Mouse (Mus musculus) lung, embryonic 16.5 days (tissue): ENCODE measurements around the gene Gmds. TPM values are rescaled to one million over a fixed set of nuclear protein-coding genes. Genes with fewer than 3 reads are reported as not detected.

Experiments used
- ATAC-seq: fragments of 200-750 bp; cut with Nextera tagmentation; 2 replicates; pipeline ENCODE4 v1.8.0; 2017; ENCODE audit warnings: low read depth, mild to moderate bottlenecking, moderate library complexity
- H3K27ac ChIP-seq: fragments of 300-500 bp; sonication (generic); 2 replicates; pipeline ENCODE4 v1.5.1; 2014; ENCODE audit warnings: mild to moderate bottlenecking, control low read depth, low read length
- H3K27me3 ChIP-seq: fragments of 300-500 bp; sonication (generic); 2 replicates; pipeline ENCODE4 v1.6.1; 2014; ENCODE audit warnings: low read depth, low read length, mixed read lengths; ENCODE audit not compliant: control insufficient read depth, insufficient read depth
- H3K36me3 ChIP-seq: fragments of 300-500 bp; sonication (generic); 2 replicates; pipeline ENCODE4 v1.6.1; 2014; ENCODE audit warnings: low read length; ENCODE audit not compliant: control insufficient read depth, insufficient read depth
- H3K4me1 ChIP-seq: fragments of 300-500 bp; sonication (generic); replicated peaks from 2 replicates; pipeline ENCODE4 v1.6.1; 2014; ENCODE audit warnings: low read length, mixed read lengths; ENCODE audit not compliant: control insufficient read depth, insufficient read depth
- H3K4me2 ChIP-seq: fragments of 300-500 bp; sonication (generic); 2 replicates; pipeline ENCODE4 v1.6.1; 2014; ENCODE audit warnings: low read depth, low read length, control low read depth
- H3K4me3 ChIP-seq: fragments of 300-500 bp; sonication (generic); 2 replicates; pipeline ENCODE4 v1.5.1; 2014; ENCODE audit warnings: mild to moderate bottlenecking, low read length, control low read depth
- H3K9ac ChIP-seq: fragments of 300-500 bp; sonication (generic); 2 replicates; pipeline ENCODE4 v1.6.1; 2014; ENCODE audit warnings: low read length, control low read depth
- H3K9me3 ChIP-seq: fragments of 300-500 bp; sonication (generic); 2 replicates; pipeline ENCODE4 v1.6.1; 2016; ENCODE audit warnings: low read length; ENCODE audit not compliant: control insufficient read depth
- WGBS: fragments of 180-500 bp; shearing (Covaris S2); extraction: QIAGEN DNeasy Blood & Tissue Kit; methylation state at CpG from one replicate; pipeline ENCODE4 v1.1.7; 2014; 5-methylcytosine and 5-hydroxymethylcytosine counted together
- polyA plus RNA-seq: library from polyadenylated mRNA; unstranded; fragments of >200 nt; fragmentation: Nextera tagmentation; extraction: Ambion mirVana; gene quantifications from 2 replicates; pipeline ENCODE4 v1.2.1, GENCODE M21; 2015

Gene Gmds
- polyA plus RNA-seq, 1 experiment from 2014 or later, result 20.8 TPM

- ATAC-seq, result no peak
- Histone ChIP-seq H3K4me2 (no peak overlapping the region), H3K4me3 (no peak overlapping the region)
These were observed 104.5 kb downstream of the Gmds start for GRCm38 (mm10) chr13:32234019-32234418.

DNA sequence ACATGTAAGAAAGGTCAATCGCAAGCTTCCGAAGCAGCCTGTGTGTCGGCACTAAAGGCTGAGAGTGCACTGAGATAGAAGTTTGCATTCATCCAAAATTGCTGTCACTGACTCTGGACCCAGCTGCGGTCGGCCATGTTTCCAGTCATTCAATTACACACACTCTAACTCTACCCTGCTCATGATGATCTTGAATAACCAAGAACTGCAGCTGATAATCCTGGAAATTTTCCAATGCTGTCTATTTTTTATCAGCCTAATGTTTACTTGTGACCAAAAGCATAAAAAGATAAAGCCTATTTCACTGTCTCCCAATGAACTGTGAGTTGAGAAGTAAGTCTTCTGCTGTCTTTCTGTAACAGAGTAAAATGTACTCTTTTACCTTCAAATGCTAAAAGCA, 106.1 kb downstream of the Gmds start:
- no peaks in the 10 kb centered on the region; the same call in 1 of the 2 replicates for H3K27me3 ChIP-seq
- H3K9ac ChIP-seq, result no peak overlapping the region
- WGBS, result 56% methylated on average over 5 of the region's 5 CpGs
- peak; percentile 73 for ATAC-seq
- H3K4me1 ChIP-seq, result no peaks in the 10 kb centered on the region; the same call in 1 of the 2 replicates
- H3K4me2 ChIP-seq, result no peak overlapping the region
- no peak overlapping the region for H3K27ac ChIP-seq
- H3K36me3 ChIP-seq, result no peaks in the 10 kb centered on the region
- H3K9me3 ChIP-seq, result no peaks in the 10 kb centered on the region
- H3K4me3 ChIP-seq, result no peak overlapping the region

More at GRCm38 (mm10) chr13:32234019-32234418, 104.5 kb downstream of the Gmds start:
- Histone ChIP-seq H3K9me3 (no peaks in the 10 kb centered on the region), H3K27me3 (no peaks in the 10 kb centered on the region; the same call in 1 of the 2 replicates), H3K9ac (no peak overlapping the region), H3K36me3 (no peaks in the 10 kb centered on the region), H3K27ac (no peak overlapping the region), H3K4me1 (no peaks in the 10 kb centered on the region; the same call in 1 of the 2 replicates)
- WGBS, result 48% methylated on average over 9 of the region's 9 CpGs

DNA sequence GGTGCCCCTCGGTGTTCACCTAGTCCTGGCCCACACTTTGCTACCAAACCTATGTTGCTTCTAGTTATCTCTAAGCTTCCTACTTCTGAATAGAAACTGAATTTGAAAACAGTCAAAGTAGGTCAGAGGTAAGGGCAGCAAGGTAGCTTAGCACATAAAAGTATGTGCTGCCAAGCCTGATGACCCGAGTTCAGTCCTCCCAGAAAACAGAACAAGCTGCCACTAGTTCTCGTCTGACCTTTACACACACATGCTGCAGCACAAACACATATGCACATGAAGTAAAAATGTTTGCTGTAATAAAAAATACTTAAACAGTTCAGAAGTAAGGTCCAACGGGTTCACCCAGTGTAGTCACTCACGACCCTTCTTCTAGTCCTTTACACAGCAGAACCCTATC, 106.6 kb downstream of the Gmds start:
- ATAC-seq, result no peak
- Histone ChIP-seq H3K4me2 (no peak overlapping the region), H3K9me3 (no peaks in the 10 kb centered on the region), H3K27ac (no peak overlapping the region), H3K27me3 (no peaks in the 10 kb centered on the region; the same call in 1 of the 2 replicates), H3K4me3 (no peak overlapping the region), H3K4me1 (no peaks in the 10 kb centered on the region; the same call in 1 of the 2 replicates), H3K9ac (no peak overlapping the region), H3K36me3 (no peaks in the 10 kb centered on the region)
- whole genome bisulfite sequencing, result 69% methylated on average over 5 of the region's 5 CpGs

- no peaks in the 10 kb centered on the region; the same call in none of the 2 replicates for H3K27me3 ChIP-seq
- H3K9ac ChIP-seq, result no peak overlapping the region
- WGBS, result 71% methylated on average over 6 of the region's 6 CpGs
- no peak overlapping the region for H3K4me3 ChIP-seq
- H3K36me3 ChIP-seq, result no peaks in the 10 kb centered on the region
- H3K27ac ChIP-seq, result no peak overlapping the region
- ATAC-seq, result no peak
- no peaks in the 10 kb centered on the region; the same call in 1 of the 2 replicates for H3K4me1 ChIP-seq
- H3K9me3 ChIP-seq, result no peaks in the 10 kb centered on the region
- H3K4me2 ChIP-seq, result no peak overlapping the region
These were observed 110.5 kb downstream of the Gmds start for GRCm38 (mm10) chr13:32227874-32228562.

DNA sequence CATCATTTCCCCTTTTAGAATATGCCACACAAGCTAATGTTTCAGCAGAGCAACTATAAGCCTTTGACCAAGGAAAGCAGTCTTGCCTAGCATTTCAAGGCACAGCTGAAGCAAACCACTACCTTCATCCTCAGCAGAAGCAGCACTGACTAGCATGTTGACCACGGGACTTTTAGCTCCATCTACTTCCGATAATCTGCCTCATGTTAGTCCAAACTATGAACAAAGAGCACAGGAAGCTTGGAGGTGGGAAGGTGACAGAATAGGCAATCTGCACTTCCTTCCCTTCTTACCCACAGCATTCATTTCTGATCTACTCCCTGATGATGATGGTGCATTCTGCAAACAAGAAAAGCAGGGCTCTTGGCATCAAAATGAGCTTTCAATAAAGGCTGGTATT, 120.9 kb downstream of the Gmds start:
- H3K27ac ChIP-seq, result no peak overlapping the region
- ATAC-seq, result no peak
- no peak overlapping the region for H3K9ac ChIP-seq
- 58% methylated on average over 2 of the region's 2 CpGs for WGBS
- no peak overlapping the region for H3K4me2 ChIP-seq
- no peaks in the 10 kb centered on the region for H3K4me1 ChIP-seq
- H3K4me3 ChIP-seq, result no peak overlapping the region
- no peaks in the 10 kb centered on the region for H3K36me3 ChIP-seq
- peaks cover 11% of the 10 kb centered on the region for H3K27me3 ChIP-seq
- no peaks in the 10 kb centered on the region for H3K9me3 ChIP-seq

DNA sequence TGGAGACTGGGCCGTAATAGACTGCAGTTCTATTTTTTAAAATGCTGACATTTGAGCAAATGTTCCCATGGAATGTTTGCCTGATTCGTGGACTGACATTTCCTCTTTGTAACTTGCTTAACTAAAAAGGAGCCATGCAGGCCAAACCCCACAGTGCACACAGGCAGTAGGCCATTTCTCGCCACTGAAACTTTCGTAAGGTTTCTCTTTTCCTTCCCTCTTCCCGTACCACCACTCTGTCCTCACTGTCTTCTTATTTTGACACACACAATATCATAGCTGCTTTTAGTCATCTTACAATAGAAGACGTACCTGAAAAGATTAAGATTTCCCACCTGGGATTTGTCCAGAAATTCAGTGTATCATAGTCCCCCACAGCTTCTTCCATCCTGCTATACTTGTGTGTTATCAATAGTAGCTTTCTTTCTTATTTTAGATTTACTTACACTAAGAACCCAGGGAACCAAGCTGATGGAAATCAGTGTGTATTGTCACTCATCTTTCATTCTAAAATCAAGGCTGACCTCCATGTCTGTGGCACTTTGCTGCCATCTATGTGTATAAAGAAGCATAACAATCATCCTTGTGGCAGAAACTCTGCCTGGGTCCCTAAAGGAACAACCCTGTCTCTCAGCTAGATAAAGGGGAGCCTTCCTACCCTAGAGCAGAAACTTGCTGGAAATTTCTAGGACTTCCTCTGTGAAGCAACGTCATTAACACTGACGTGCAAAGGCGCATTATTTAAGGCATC, 124.7 kb downstream of the Gmds start:
- no peaks in the 10 kb centered on the region for H3K9me3 ChIP-seq
- H3K27ac ChIP-seq, result no peak overlapping the region
- no peak for ATAC-seq
- H3K4me3 ChIP-seq, result no peak overlapping the region
- no peak overlapping the region for H3K4me2 ChIP-seq
- no peak overlapping the region for H3K9ac ChIP-seq
- 49% methylated on average over 9 of the region's 9 CpGs for WGBS
- H3K4me1 ChIP-seq, result no peaks in the 10 kb centered on the region
- H3K27me3 ChIP-seq, result peaks cover 11% of the 10 kb centered on the region
- no peaks in the 10 kb centered on the region for H3K36me3 ChIP-seq

GRCm38 (mm10) chr13:32212125-32212524, 126.4 kb downstream of the Gmds start:
- H3K4me3 ChIP-seq, result no peak overlapping the region
- H3K4me2 ChIP-seq, result no peak overlapping the region
- H3K4me1 ChIP-seq, result no peaks in the 10 kb centered on the region
- no peaks in the 10 kb centered on the region for H3K9me3 ChIP-seq
- H3K27me3 ChIP-seq, result peaks cover 9% of the 10 kb centered on the region
- no peak overlapping the region for H3K9ac ChIP-seq
- WGBS, result 58% methylated on average over 2 of the region's 2 CpGs
- no peak overlapping the region for H3K27ac ChIP-seq
- ATAC-seq, result no peak
- H3K36me3 ChIP-seq, result no peaks in the 10 kb centered on the region

DNA sequence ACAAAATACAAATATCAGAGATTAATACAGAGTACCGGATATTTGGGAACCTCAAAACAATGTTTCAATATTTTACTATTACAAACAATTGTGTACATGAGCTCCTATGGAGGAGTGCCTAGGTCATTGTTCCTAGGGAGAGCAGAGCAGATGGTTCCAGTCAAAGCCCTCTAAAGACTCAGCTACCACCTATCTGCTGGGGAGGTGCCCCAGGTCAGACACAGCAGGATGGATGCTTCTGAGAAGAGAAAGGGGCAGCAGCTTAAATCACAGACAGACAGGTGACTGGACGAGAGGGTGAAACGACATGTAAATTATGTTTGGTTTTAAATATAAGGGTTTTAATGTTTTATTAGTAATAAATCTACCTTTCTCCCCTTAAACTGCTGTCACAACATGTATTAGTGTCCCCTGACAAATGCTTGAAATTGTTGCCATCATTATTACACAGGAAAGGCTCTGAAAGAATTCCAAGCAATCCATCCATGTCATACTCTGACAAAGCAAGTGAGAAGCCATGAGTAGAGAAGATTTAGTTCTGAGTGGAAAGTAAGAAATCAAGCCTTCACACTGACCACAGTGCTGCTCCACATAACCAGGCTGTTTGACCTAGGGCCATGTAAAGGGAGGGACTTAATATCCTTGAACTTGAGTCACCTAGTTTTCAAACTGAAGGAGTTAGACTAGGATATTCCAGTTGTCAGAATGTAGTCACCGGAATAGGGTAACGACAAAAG, 131.2 kb downstream of the Gmds start:
- Histone ChIP-seq H3K4me3 (no peak overlapping the region), H3K9ac (no peak overlapping the region), H3K27ac (no peak overlapping the region), H3K36me3 (no peaks in the 10 kb centered on the region), H3K4me1 (no peaks in the 10 kb centered on the region), H3K9me3 (no peaks in the 10 kb centered on the region), H3K4me2 (no peak overlapping the region), H3K27me3 (no peaks in the 10 kb centered on the region; the same call in 1 of the 2 replicates)
- ATAC-seq, result no peak
- 65% methylated on average over 5 of the region's 5 CpGs for WGBS

- H3K27ac ChIP-seq, result no peak overlapping the region
- no peak overlapping the region for H3K4me2 ChIP-seq
- peaks cover 3% of the 10 kb centered on the region for H3K4me1 ChIP-seq
- H3K27me3 ChIP-seq, result no peaks in the 10 kb centered on the region; the same call in none of the 2 replicates
- H3K4me3 ChIP-seq, result no peak overlapping the region
- WGBS, result 8% methylated on average over 3 of the region's 3 CpGs
- no peaks in the 10 kb centered on the region for H3K36me3 ChIP-seq
- H3K9ac ChIP-seq, result no peak overlapping the region
- ATAC-seq, result peak; percentile 97
- H3K9me3 ChIP-seq, result no peaks in the 10 kb centered on the region
These were observed 158.6 kb downstream of the Gmds start for GRCm38 (mm10) chr13:32179906-32180305.
